ENCODE assay signal across 8 mouse cellular contexts in genomic region chr12:100326732-100327131, GRCm38 (mm10).
A peak's percentile ranks its signal among the peaks of the same experiment; 100 is the strongest.
DNase-seq lines count a peak whose midpoint lies in the region; ATAC-seq and TF ChIP-seq lines count a peak whose summit lies in the region.
"Had no signal": no experiment of that assay in that cellular context is flagged by ENCODE, and none has a peak within 500 bp of the region (broad histone marks: within the 10 kb centered on the region; RNA-seq: fewer than 3 reads in every experiment).

No protein-coding gene starts in this region.

- WGBS in hindbrain, embryonic 14.5 days, result 88% methylated on average over 2 of the region's 2 CpGs
- WGBS in hindbrain, embryonic 10.5 days, result 80% methylated on average over 2 of the region's 2 CpGs
- 100% methylated on average over 1 of the region's 2 CpGs for WGBS in intestine, postnatal 0 days

- no peak overlapping the region for H3K4me3 ChIP-seq in hindbrain, embryonic 14.5 days (replicated peaks; ENCODE audit: low read length)
- no peak overlapping the region for H3K4me3 ChIP-seq in hindbrain, embryonic 10.5 days
- H3K4me3 ChIP-seq in intestine, postnatal 0 days (ENCODE audit: low read depth, low read length), result no peak overlapping the region

- peaks cover 26% of the 10 kb centered on the region for H3K36me3 ChIP-seq in hindbrain, embryonic 14.5 days (replicated peaks; ENCODE audit: control insufficient read depth, insufficient read depth)
- H3K36me3 ChIP-seq in hindbrain, embryonic 10.5 days, result peaks cover 26% of the 10 kb centered on the region
- peaks cover 16% of the 10 kb centered on the region for H3K36me3 ChIP-seq in intestine, postnatal 0 days (ENCODE audit: control insufficient read depth, insufficient read depth)

- H3K4me1 ChIP-seq in hindbrain, embryonic 14.5 days (replicated peaks; ENCODE audit: control insufficient read depth, insufficient read depth, low read length), result peaks cover 5% of the 10 kb centered on the region; the same call in 1 of the 2 replicates
- H3K4me1 ChIP-seq in hindbrain, embryonic 10.5 days (replicated peaks), result 0 out of 2 replicates have a peak, but pooled peaks cover 2% of the 10 kb centered on the region
- no peaks in the 10 kb centered on the region for H3K4me1 ChIP-seq in intestine, postnatal 0 days (replicated peaks; ENCODE audit: control insufficient read depth, insufficient read depth, low read length)

- no peak overlapping the region for H3K27ac ChIP-seq in hindbrain, embryonic 14.5 days
- H3K27ac ChIP-seq in hindbrain, embryonic 10.5 days, result no peak overlapping the region
- H3K27ac ChIP-seq in intestine, postnatal 0 days (ENCODE audit: low read depth, low read length), result no peak overlapping the region

- DNase-seq in hindbrain, embryonic 14.5 days (ENCODE audit: low spot score), result no peak
- DNase-seq in hindbrain, embryonic 10.5 days (ENCODE audit: low spot score), result no peak
- DNase-seq in Muller cell, postnatal 12 days (ENCODE audit: inconsistent ontology term), result peak; percentile 84
- peak; percentile 77 for DNase-seq in adrenal gland, postnatal 14 days
- no peak for DNase-seq in spleen, postnatal 14 days (ENCODE audit: low spot score in 2 of 2)
- DNase-seq: thymus, postnatal 36 days had no signal

- no peak overlapping the region for H3K4me2 ChIP-seq in hindbrain, embryonic 14.5 days (replicated peaks)
- no peak overlapping the region for H3K4me2 ChIP-seq in intestine, postnatal 0 days (replicated peaks; ENCODE audit: low read depth)

- H3K9me3 ChIP-seq in hindbrain, embryonic 14.5 days (ENCODE audit: control insufficient read depth, low read length), result no peaks in the 10 kb centered on the region
- no peaks in the 10 kb centered on the region for H3K9me3 ChIP-seq in hindbrain, embryonic 10.5 days
- no peaks in the 10 kb centered on the region for H3K9me3 ChIP-seq in intestine, postnatal 0 days (ENCODE audit: control insufficient read depth)

- no peaks in the 10 kb centered on the region for H3K27me3 ChIP-seq in hindbrain, embryonic 14.5 days (ENCODE audit: control insufficient read depth, insufficient read depth, low read length)
- H3K27me3 ChIP-seq in hindbrain, embryonic 10.5 days (ENCODE audit: insufficient read depth, poor library complexity, severe bottlenecking), result no peaks in the 10 kb centered on the region
- no peaks in the 10 kb centered on the region for H3K27me3 ChIP-seq in intestine, postnatal 0 days (replicated peaks; ENCODE audit: control insufficient read depth, insufficient read depth, low read length)

- H3K9ac ChIP-seq in hindbrain, embryonic 14.5 days, result no peak overlapping the region
- H3K9ac ChIP-seq in intestine, postnatal 0 days (ENCODE audit: low read depth, low read length), result no peak overlapping the region

- TF ChIP-seq CTCF in intestine, postnatal 0 days (IDR thresholded peaks at IDR 0.05; ENCODE audit: low read depth), result no peak

- peak; percentile 16; the same call in 1 of the 2 replicates for ATAC-seq in hindbrain, embryonic 14.5 days (ENCODE audit: low FRiP score)
- ATAC-seq in intestine, postnatal 0 days, result peak; percentile 66; the same call in 1 of the 2 replicates
- no peak for ATAC-seq in CD4-positive, CD25-positive, alpha-beta regulatory T cell, adult 4 months

Comparison
In these comparisons a context has a peak if more than half of its experiments do, and no peak if none do; other contexts are left out.
1. DNase-seq: peak in Muller cell, postnatal 12 days (single experiment) and adrenal gland, postnatal 14 days (single experiment); none in hindbrain, embryonic 14.5 days (single experiment), hindbrain, embryonic 10.5 days (single experiment) and spleen, postnatal 14 days (0 of 2).